In genomic region chr13:114171465-114171864, GRCm38 (mm10) we compare ENCODE assay signal across 31 mouse cellular contexts.
"Had no signal": no experiment of that assay in that cellular context is flagged by ENCODE, and none has a peak within 500 bp of the region (broad histone marks: within the 10 kb centered on the region; RNA-seq: fewer than 3 reads in every experiment).

No protein-coding gene starts in this region.

- H3K27me3 ChIP-seq: limb, embryonic 12.5 days; limb, embryonic 13.5 days; limb, embryonic 15.5 days; liver, embryonic 12.5 days; liver, embryonic 13.5 days; liver, embryonic 15.5 days; megakaryocyte, embryonic 14.5 days; midbrain, embryonic 12.5 days; midbrain, embryonic 13.5 days; midbrain, embryonic 15.5 days; neural tube, embryonic 12.5 days had no signal

- H3K27ac ChIP-seq: left cerebral cortex, adult 2 months; limb, embryonic 10.5 days; limb, embryonic 12.5 days; limb, embryonic 13.5 days; limb, embryonic 15.5 days; liver, embryonic 12.5 days; liver, embryonic 13.5 days; liver, embryonic 14.5 days; liver, embryonic 15.5 days; lung, embryonic 15.5 days; macrophage; midbrain, embryonic 10.5 days; midbrain, embryonic 12.5 days; midbrain, embryonic 13.5 days; midbrain, embryonic 15.5 days; neural tube, embryonic 12.5 days had no signal

- H3K4me2 ChIP-seq: limb, embryonic 12.5 days; limb, embryonic 13.5 days; limb, embryonic 15.5 days; liver, embryonic 11.5 days; liver, embryonic 12.5 days; liver, embryonic 13.5 days; liver, embryonic 15.5 days; lung, embryonic 14.5 days; lung, embryonic 15.5 days; midbrain, embryonic 12.5 days; midbrain, embryonic 13.5 days; midbrain, embryonic 15.5 days; neural tube, embryonic 12.5 days had no signal

- ATAC-seq: liver, embryonic 12.5 days; liver, postnatal 0 days; lung, postnatal 0 days; midbrain, embryonic 13.5 days; midbrain, embryonic 15.5 days; midbrain, embryonic 16.5 days had no signal

- H3K9ac ChIP-seq: limb, embryonic 12.5 days; limb, embryonic 13.5 days; limb, embryonic 15.5 days; liver, embryonic 12.5 days; liver, embryonic 13.5 days; liver, embryonic 14.5 days; liver, embryonic 15.5 days; liver, postnatal 0 days; lung, embryonic 14.5 days; lung, embryonic 15.5 days; midbrain, embryonic 12.5 days; midbrain, embryonic 13.5 days; midbrain, embryonic 15.5 days; neural tube, embryonic 12.5 days had no signal

- H3K4me3 ChIP-seq: left cerebral cortex, adult 2 months; limb, embryonic 10.5 days; limb, embryonic 12.5 days; limb, embryonic 13.5 days; limb, embryonic 15.5 days; liver, embryonic 12.5 days; liver, embryonic 13.5 days; liver, embryonic 15.5 days; lung, embryonic 15.5 days; megakaryocyte, embryonic 14.5 days; midbrain, embryonic 10.5 days; midbrain, embryonic 12.5 days; midbrain, embryonic 13.5 days; midbrain, embryonic 15.5 days; myocyte; neural tube, embryonic 12.5 days had no signal

- H3K4me1 ChIP-seq: liver, embryonic 12.5 days; liver, embryonic 13.5 days; liver, embryonic 15.5 days; lung, embryonic 15.5 days; megakaryocyte, embryonic 14.5 days; midbrain, embryonic 10.5 days; midbrain, embryonic 12.5 days; midbrain, embryonic 13.5 days; midbrain, embryonic 15.5 days; neural tube, embryonic 12.5 days had no signal

- H3K36me3 ChIP-seq: limb, embryonic 10.5 days; limb, embryonic 12.5 days; limb, embryonic 13.5 days; limb, embryonic 15.5 days; liver, embryonic 12.5 days; liver, embryonic 13.5 days; liver, embryonic 15.5 days; lung, embryonic 15.5 days; midbrain, embryonic 10.5 days; midbrain, embryonic 12.5 days; midbrain, embryonic 13.5 days; midbrain, embryonic 15.5 days; neural tube, embryonic 12.5 days had no signal

- DNase-seq: left cerebral cortex, postnatal 4 days; liver; liver, embryonic 13.5 days; liver, postnatal 0 days; lung, adult 18-20 months; lung, adult 2 months; lung, embryonic 14.5 days; lung, postnatal 14 days; lung, postnatal 36 days; lung, postnatal 4 days; midbrain, embryonic 14.5 days had no signal

- H3K9me3 ChIP-seq: limb, embryonic 10.5 days; limb, embryonic 12.5 days; limb, embryonic 13.5 days; limb, embryonic 15.5 days; liver, embryonic 12.5 days; liver, embryonic 13.5 days; liver, embryonic 15.5 days; lung, embryonic 15.5 days; midbrain, embryonic 10.5 days; midbrain, embryonic 12.5 days; midbrain, embryonic 13.5 days; midbrain, embryonic 15.5 days; neural tube, embryonic 12.5 days had no signal
